Mouse (Mus musculus): ENCODE results near the gene Myl6. TPM values are rescaled to one million over a fixed set of nuclear protein-coding genes. Genes with fewer than 3 reads are reported as not detected.

Gene Myl6
- polyA plus RNA-seq (2015; fragmentation: Nextera tagmentation; extraction: Ambion mirVana) = 999 and 1,090 TPM in 2 replicates

DNA sequence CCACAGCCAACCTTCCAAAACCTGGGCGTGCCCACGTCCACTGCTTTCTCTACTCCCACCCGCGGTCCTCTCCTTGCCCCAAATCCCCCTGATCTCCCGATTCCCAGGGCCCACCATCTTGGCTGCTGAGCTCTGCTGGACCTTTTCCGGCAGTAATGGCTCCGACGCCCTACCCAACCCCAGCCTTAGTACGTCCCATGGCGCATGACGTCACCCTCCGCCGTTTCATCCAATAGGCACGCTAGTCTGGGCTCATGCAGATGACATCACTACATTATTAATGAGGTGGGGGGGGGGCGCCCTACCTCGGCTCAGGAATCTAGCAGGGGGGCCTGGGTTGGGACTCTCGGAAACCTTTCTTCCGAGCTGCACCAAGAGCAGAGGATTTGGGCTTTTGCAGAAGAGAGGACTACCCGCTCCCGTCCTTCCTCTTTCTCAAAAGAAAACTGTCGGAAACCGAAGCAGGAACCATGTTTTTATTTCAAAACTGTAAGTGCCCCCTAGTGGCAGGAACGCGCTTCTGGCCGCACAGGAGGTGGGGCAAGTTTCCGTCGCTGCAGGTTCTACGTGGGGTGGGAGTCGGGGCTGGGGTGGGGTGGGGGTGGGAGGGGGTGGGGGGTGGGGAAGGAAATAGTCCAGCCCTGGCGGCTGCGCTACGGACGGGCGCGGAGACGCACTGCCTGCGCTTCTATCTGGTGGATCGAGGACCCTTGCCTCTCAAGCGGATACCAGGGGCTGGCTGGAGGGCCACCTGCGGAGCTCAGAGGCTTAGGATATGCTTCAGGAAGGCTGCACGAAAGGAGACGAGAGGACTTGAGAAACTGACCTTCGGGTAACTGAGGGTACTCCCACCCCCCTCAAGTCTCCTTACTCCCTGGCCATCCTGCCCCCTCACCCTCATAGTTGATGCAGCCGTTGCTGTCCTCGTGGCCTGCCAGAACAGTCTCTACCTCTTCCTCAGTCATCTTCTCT, at the start of gene Myl6:
Myl6 (minus strand) TSS at position 451 of the 972 bp plus-strand sequence.
- Histone ChIP-seq H3K27me3 (replicated peaks) (no peaks in the 10 kb centered on the region), H3K4me1 (peaks cover 65% of the 10 kb centered on the region), H3K27ac (replicated peaks) (peak within 1 kb of the TSS; percentile 98), H3K4me2 (peak within 1 kb of the TSS; percentile 73), H3K9ac (replicated peaks) (peak within 1 kb of the TSS; percentile 91), H3K4me3 (replicated peaks) (peak within 1 kb of the TSS; percentile 86), H3K36me3 (peaks cover 26% of the 10 kb centered on the region), H3K9me3 (replicated peaks) (no peaks in the 10 kb centered on the region)
- under 1% methylated on average over 45 of the region's 45 CpGs for WGBS
- peak; percentile 94 for ATAC-seq (ENCODE audit: low FRiP score)

DNA sequence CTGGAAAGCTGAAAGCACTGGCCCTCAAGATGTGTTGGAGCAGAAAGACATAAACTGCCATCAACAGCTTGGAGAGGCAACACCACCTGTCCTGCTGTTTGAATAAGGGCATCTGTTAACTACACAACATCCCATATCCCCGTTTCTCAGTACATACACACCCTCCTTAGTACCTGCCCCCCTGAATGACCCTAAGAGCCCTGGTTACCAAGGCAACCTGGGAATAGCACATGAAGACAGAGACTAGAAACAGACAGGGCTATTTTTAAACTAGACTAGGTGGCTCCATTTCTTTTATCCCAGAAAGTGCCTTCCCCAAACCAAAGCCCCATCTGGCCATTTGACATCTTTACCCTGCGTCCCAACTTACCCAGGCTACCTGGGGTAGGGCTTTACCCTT, 49.2 kb upstream of the Myl6 start:
- H3K4me1 ChIP-seq = peaks cover 29% of the 10 kb centered on the region
- ATAC-seq (ENCODE audit: low FRiP score) = no peak
- no peak overlapping the region for H3K4me3 ChIP-seq (replicated peaks)
- H3K36me3 ChIP-seq = peaks cover 40% of the 10 kb centered on the region
- 78% methylated on average over 2 of the region's 2 CpGs for WGBS
- no peaks in the 10 kb centered on the region for H3K9me3 ChIP-seq (replicated peaks)
- no peak overlapping the region for H3K27ac ChIP-seq (replicated peaks)
- H3K4me2 ChIP-seq = no peak overlapping the region
- no peaks in the 10 kb centered on the region for H3K27me3 ChIP-seq (replicated peaks)
- H3K9ac ChIP-seq (replicated peaks) = no peak overlapping the region

DNA sequence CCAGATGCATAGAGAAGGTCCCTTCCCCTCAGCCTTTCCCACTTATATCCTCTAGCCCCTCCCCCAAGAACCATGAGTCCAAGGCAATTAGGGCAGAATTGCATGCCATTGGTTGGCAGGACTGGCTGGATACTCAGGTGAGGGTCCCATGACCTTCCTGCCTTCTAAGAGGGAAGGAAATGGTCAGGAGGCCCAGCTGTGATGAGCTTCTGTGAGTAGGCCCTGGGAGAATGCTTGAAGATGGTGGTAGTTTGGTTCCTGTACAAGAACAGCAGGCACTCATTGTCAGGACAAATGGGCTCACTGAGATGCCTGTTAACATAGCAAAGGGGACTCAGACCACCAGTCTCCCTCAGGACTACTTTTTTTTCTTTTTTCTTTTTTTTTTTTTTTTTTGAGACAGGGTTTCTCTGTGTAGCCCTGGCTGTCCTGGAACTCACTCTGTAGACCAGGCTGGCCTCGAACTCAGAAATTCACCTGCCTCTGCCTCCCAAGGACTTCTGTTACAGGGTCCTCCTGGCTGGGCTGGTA, 44.5 kb upstream of the Myl6 start:
- 87% methylated on average over 1 of the region's 1 CpGs for WGBS
- peaks cover 17% of the 10 kb centered on the region for H3K36me3 ChIP-seq
- no peaks in the 10 kb centered on the region for H3K9me3 ChIP-seq (replicated peaks)
- H3K27ac ChIP-seq (replicated peaks) = no peak overlapping the region
- peaks cover 8% of the 10 kb centered on the region for H3K4me1 ChIP-seq
- H3K27me3 ChIP-seq (replicated peaks) = no peaks in the 10 kb centered on the region
- ATAC-seq (ENCODE audit: low FRiP score) = no peak
- no peak overlapping the region for H3K4me2 ChIP-seq
- no peak overlapping the region for H3K4me3 ChIP-seq (replicated peaks)
- H3K9ac ChIP-seq (replicated peaks) = no peak overlapping the region

DNA sequence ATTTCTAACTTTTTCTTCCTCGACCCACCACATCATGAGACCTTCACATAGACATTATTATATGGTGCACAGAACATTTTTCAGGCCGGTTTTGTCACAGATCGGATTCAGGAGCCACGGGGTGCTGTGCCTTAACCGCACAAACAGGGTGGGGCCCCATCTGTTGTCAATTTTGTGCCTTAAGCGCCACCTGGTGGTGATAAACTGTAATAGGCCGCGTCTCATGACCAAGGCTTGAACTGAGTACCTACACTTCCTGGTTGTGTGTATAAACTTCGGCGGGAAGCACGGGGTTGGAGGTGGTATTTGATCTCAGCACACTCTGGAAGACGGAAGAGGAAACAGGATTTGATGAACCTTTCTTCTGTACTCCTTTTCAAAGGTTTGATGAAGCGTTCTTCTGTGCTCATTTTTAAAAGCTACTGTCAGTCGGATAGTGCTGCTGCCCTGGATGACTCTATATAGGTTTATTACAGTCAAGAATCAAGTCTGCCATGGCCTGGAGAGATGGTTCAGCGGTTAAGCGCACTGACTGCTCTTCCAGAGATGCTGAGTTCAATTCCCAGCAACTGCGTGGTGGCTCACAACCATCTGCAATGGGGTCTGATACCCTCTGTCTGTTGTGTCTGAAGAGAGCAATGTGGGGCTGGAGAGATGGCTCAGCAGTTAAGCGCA, 42.5 kb upstream of the Myl6 start:
- Histone ChIP-seq H3K27me3 (replicated peaks) (no peaks in the 10 kb centered on the region), H3K4me1 (peaks cover 4% of the 10 kb centered on the region), H3K9ac (replicated peaks) (no peak overlapping the region), H3K4me2 (peak overlapping the region; percentile 52), H3K36me3 (0 out of 2 replicates have a peak, but pooled peaks cover 3% of the 10 kb centered on the region), H3K9me3 (replicated peaks) (no peaks in the 10 kb centered on the region), H3K27ac (replicated peaks) (0 out of 2 replicates have a peak overlapping the region, but pooled peaks have one; percentile 34), H3K4me3 (replicated peaks) (peak overlapping the region; percentile 22; the same call in 1 of the 2 replicates)
- 16% methylated on average over 18 of the region's 18 CpGs for WGBS
- peak; percentile 90 for ATAC-seq (ENCODE audit: low FRiP score)

DNA sequence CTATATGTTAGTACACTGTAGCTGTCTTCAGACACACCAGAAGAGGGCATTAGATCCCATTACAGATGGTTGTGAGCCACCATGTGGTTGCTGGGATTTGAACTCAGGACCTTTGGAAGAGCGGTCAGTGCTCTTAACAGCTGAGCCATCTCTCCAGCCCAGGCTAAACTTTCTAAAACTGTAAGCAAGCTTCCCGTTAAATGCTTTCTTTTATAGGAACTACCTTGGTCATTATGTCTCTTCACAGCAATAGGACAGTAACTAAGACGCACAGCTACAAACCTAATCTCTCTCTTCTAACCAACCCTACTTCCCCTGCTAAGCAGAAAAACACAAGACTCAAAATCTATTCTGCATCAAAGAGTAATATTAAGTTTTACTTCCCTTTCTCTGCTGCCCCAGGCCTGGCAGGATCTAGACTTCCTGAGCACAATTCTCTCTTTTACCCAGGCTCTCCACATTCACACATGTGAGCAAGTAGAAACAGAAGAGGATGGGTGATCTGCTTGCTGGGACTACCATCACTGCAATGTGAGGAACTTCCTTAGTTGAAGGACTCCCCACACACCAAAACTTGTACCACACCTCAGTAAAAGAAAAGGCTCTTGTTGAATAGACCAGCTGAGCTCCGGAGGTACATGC, 41.8 kb upstream of the Myl6 start:
- Histone ChIP-seq H3K9ac (replicated peaks) (no peak overlapping the region), H3K27ac (replicated peaks) (0 out of 2 replicates have a peak overlapping the region, but pooled peaks have one; percentile 34), H3K4me3 (replicated peaks) (peak overlapping the region; percentile 22; the same call in 1 of the 2 replicates), H3K27me3 (replicated peaks) (no peaks in the 10 kb centered on the region), H3K9me3 (replicated peaks) (no peaks in the 10 kb centered on the region), H3K36me3 (no peaks in the 10 kb centered on the region), H3K4me2 (peak overlapping the region; percentile 52), H3K4me1 (peaks cover 4% of the 10 kb centered on the region)
- 81% methylated on average over 4 of the region's 4 CpGs for WGBS
- ATAC-seq (ENCODE audit: low FRiP score) = peak; percentile 51; the same call in 1 of the 2 replicates

DNA sequence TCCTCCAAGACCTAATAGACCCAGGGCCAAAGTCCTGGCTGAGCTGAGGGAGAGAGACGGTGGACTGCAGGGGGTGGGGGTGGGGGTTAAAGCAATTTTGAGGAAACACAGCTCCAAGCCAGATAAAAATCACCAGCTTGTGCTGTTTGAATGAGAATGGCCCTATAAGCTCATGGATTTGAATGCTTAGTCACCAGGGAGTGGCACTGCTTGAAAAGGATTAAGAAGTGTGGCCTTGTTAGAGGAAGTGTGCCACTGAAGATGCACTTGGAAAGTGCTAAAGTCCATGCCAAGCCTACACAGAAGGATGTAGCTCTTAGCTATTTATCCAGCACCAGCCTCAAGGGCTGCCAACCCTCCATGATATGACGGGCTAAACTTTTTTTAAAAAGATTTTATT, 41.3 kb upstream of the Myl6 start:
- Histone ChIP-seq H3K27me3 (replicated peaks) (no peaks in the 10 kb centered on the region), H3K4me2 (no peak overlapping the region), H3K27ac (replicated peaks) (no peak overlapping the region), H3K36me3 (no peaks in the 10 kb centered on the region), H3K4me1 (peaks cover 4% of the 10 kb centered on the region), H3K9ac (replicated peaks) (no peak overlapping the region), H3K9me3 (replicated peaks) (no peaks in the 10 kb centered on the region), H3K4me3 (replicated peaks) (no peak overlapping the region)
- ATAC-seq (ENCODE audit: low FRiP score) = no peak
- WGBS = 80% methylated on average over 2 of the region's 2 CpGs

DNA sequence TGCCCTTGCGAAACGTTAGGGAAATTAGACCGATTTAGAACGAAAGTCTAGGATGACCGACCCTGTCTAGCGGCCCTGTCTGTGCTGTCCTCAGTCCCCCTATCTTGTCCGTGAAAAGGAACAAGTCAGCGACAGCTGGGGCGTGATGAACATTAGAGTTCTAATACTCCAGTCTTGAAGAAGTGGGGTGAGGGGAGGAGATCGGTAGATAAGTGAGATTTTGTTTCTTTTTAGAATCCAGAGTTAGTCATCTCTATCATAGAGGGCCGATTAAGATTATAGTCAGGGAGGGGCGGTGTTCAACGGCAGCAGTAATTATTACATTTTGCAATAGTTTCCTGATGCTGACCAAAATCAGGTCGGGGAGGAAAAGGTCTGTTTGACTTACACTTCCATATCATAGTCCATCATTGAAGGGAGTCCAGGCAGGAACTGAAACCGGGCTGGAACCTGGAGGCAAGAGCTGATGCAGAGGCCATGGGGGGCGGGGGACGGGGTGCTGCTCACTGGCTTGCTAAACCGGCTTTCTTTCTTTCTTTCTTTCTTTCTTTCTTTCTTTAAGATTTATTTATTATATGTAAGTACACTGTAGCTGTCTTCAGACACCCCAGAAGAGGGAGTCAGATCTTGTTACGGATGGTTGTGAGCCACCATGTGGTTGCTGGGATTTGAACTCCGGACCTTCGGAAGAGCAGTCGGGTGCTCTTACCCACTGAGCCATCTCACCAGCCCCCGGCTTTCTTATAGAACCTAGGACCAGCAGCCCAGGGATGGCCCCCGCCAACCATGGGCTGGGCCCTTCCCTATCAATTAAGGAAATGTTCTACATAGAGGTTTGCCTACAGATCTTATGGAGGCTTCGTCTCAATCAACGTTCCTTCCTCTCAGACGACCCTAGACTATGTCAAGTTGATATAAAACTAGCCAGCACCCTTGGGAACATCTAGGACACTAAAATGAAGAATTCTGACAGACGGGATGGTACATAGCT, 32.7 kb upstream of the Myl6 start:
- Histone ChIP-seq H3K4me2 (peak overlapping the region; percentile 100), H3K36me3 (no peaks in the 10 kb centered on the region; the same call in 1 of the 2 replicates), H3K27ac (replicated peaks) (0 out of 2 replicates have a peak overlapping the region, but pooled peaks have one; percentile 28), H3K27me3 (replicated peaks) (0 out of 2 replicates have a peak, but pooled peaks cover 5% of the 10 kb centered on the region), H3K4me3 (replicated peaks) (peak overlapping the region; percentile 76), H3K9ac (replicated peaks) (0 out of 2 replicates have a peak overlapping the region, but pooled peaks have one; percentile 34), H3K4me1 (peaks cover 30% of the 10 kb centered on the region), H3K9me3 (replicated peaks) (no peaks in the 10 kb centered on the region)
- WGBS = 31% methylated on average over 28 of the region's 28 CpGs
- no peak for ATAC-seq (ENCODE audit: low FRiP score)

DNA sequence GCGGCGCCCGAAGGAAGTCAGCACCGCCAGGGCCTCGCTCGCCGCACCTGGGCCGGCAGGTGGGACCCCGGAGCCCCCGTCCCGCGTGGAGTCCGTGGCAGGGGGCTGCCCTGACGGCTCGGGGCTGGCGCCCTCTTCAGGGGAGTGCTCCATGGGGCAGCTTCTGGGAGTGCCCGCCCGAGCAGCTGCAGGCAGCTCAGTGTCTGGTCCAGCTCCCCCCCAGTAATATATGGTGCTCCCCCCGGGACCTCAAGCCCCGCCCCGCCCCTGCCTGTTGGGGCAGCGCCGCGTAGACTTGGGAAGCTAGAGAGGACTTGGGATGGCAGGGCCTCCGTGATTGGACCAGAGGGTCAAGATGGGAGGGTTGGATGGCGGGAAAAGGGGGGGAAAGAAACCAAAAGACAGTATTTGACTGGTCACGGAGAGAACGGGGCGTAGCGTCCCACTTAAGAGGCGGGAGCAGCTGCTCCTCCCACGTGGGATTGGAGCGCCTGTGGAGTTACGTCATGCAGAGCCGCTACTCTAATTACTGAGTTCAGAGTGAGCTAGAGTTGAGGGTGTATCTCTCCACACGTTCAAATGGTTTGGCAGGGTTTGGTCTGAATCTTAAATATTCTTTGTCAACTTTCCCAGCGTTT, 31.8 kb upstream of the Myl6 start, which contains the start of gene Esyt1:
Esyt1 (minus strand) TSS at position 201 of the 638 bp plus-strand sequence.
- Histone ChIP-seq H3K4me1 (peaks cover 30% of the 10 kb centered on the region), H3K9me3 (replicated peaks) (no peaks in the 10 kb centered on the region), H3K4me2 (peak within 1 kb of the TSS; percentile 100), H3K27ac (replicated peaks) (peak within 1 kb of the TSS; percentile 79), H3K9ac (replicated peaks) (peak within 1 kb of the TSS; percentile 74), H3K4me3 (replicated peaks) (peak within 1 kb of the TSS; percentile 76), H3K27me3 (replicated peaks) (0 out of 2 replicates have a peak, but pooled peaks cover 5% of the 10 kb centered on the region), H3K36me3 (no peaks in the 10 kb centered on the region; the same call in none of the 2 replicates)
- under 1% methylated on average over 37 of the region's 37 CpGs for WGBS
- ATAC-seq (ENCODE audit: low FRiP score) = peak; percentile 92

DNA sequence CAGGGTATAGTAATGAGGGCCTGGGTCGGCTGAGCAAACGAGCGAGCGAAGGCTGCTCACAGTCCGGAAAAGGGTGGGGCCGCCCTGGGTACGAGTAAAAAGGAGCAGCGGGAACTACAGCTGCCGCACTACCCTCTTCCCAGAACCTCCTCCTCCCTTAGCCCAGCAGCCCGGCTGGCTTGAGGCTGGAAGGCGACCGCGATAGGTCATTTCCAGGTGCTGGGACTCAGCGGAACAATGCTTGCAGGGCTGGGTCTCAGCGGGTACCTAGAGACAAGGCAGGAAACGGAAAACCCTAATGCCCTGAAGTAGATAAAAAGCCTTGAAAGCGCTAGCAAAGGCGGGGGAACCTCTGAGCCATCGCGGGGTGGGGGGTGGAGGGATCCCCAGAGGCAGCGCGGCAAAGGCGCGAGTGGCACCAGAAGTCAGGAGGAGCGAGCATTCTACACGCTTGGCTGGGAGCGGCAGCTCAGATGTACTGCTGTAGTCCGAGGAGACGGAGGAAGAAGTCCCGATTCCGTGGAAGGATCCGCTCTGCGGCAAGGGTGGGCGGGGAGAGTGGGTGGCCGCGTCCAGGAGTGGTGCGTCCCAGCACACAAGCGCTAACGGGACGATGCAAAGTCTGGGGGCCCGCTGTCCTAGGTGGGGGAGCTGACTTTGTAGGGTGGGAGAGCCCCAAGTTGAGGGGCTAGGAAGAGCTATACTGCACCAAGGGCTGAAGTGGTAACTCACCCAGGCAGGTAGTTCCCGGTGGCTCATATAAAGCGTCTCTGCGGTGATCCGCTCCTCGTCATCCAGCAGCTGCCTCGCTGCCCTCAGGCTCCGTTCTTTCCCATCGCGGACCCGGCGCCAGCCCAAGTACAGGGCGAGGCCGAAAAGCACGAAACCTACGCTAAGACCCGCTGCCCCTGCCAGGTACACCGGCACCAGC, 31.1 kb upstream of the Myl6 start:
- Histone ChIP-seq H3K9me3 (replicated peaks) (no peaks in the 10 kb centered on the region), H3K36me3 (peaks cover 6% of the 10 kb centered on the region), H3K27me3 (replicated peaks) (0 out of 2 replicates have a peak, but pooled peaks cover 5% of the 10 kb centered on the region), H3K27ac (replicated peaks) (peak overlapping the region; percentile 79), H3K4me3 (replicated peaks) (peak overlapping the region; percentile 76), H3K4me2 (peak overlapping the region; percentile 100), H3K9ac (replicated peaks) (peak overlapping the region; percentile 74), H3K4me1 (peaks cover 30% of the 10 kb centered on the region)
- under 1% methylated on average over 58 of the region's 58 CpGs for WGBS
- peak; percentile 56 for ATAC-seq (ENCODE audit: low FRiP score)

Data from neural tube, embryonic 15.5 days (tissue).